Mouse (Mus musculus): ENCODE data around the gene Dhx30. TPM values are rescaled to one million over a fixed set of nuclear protein-coding genes. Genes with fewer than 3 reads are reported as not detected.
A peak's percentile ranks its signal among the peaks of the same experiment; 100 is the strongest.
"Not testable (repeated sequence)": the region's sequence is repeated elsewhere in the genome, so short reads cannot be mapped to it uniquely, and the experiment has no call there.

Gene Dhx30
- total and polyA plus RNA-seq, 3 experiments = 68.1 to 102 (median 92.7) TPM

DNA sequence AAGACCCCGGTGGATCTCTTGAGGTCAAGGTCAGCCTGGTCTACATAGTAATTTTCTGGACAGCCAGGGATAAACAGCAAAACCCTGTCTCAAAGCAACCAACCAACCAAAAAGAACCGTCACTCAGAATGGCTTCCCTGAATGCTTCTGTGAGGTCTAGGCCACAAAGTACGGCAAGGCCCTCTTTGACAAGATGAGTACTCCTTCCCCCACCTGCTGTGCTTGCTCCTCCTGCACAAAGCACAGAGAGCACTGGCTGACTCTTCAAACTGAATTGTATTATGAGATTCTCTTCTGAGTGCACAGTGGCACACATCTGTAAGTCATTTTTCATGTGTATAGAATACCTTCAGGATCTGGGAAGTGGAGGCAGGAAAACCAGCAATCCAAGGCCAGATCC, 19.8 kb downstream of the Dhx30 start:
- DNase-seq = no peak

DNA sequence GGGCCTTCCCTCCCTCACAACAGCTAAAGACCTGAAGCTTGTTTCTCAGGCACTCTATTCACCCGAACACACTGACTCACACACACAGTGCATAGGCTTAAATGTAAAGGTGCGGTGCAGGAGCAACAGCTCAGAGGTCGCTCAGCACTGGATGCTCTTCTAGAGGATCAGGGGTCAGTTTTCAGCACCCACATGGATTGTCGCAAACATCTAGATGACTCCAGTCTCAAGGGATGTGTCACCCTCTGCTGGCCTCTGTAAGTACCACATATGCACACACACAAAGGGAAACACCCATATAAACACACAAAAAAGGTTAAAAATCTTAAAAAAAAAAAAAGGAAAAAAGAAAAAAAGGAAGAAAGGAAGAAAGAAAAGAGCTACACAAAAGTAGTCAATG, 22.9 kb downstream of the Dhx30 start:
- DNase-seq = no peak

DNA sequence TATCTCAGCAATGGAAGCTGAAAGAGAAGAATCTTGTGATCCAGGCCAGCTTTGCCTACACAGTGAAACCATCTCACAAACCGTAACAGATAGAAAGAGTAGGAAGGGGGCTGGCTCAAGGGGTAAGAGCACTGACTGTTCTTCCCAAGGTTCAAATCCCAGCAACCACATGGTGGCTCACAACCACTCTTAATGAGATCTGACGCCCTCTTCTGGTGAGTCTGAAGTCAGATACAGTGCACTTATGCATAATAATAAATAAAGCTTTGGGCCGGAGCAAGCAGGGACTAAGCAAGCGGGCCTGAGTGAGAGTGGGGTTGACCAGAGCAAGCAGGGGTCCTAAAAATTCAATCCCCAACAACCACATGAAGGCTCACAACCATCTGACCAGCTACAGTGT, 24.3 kb downstream of the Dhx30 start:
- no peak for DNase-seq

DNA sequence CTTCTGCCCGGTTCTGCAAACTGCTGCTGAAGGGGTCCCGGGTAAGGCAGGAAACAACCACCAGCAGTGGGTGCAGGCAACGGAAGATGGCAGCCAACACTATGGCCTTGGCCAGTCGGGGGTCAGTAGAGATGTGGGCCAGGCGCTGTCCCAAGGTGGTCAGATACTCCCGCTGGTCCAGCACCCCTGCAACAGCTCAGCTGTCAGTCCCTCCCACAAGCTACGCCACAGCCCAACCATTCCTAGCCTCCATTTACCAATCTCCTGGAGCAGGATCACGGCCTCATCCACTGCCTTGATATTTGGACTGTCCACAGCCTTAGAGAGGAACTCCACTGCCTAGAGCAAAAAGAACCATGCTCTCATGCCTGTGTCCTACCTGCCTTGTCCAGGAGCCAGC, 31.9 kb downstream of the Dhx30 start:
- DNase-seq = no peak

DNA sequence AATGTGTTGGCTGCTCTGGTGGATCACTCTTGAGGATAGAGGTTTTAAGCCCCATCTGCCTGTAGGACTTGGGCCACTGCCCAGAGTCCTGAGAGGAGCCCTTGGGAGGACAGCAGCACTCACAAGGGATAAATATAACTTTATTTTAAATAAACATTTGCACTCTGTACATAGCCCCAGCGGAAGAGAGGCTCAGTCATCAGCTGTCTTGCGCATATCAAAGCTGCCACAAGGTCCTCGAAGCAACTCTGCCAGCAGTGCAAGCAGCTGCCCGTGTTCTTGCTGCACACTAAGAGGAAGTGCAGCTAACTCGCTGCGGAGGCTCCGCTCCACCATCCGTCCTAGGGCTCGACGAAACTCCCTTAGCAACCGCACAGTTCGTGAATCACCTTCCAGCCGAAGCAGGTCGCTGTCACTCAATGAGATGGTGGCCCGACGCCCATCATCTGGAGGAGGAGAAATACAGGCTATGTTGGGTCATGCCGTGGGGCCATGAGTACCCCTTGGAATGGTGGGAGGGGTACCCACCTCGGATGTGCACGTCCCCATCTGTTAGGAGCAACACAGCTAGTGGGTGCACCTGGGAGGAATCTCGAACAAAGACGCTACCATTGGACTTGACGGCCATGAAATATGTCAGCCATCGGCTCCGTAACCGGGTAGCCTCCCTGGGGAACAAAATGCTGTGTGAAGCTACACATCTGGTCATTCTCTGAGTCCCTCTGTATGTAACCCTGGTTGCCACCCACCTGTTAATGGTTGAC, 33.2 kb downstream of the Dhx30 start:
- DNase-seq = no peak

DNA sequence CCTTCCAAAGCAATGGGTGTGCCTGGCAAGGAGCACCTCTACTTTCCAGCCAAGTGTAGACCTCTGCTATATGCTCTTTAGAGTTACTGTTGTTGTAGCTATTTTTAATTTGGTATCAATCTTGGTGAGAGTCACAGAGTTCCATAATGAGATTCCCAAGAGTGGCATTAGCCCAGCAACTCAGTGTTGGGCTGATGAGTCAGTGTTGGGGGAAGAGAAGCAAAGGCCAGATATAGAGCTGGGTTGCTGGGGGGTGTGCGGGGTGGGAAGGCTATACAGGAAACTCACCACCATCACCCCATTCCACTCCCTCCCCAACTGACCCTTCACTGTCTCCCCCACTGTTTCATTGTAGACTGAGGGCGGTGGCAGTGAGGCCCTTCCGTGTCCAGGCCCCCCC, 36.6 kb downstream of the Dhx30 start:
- DNase-seq = no peak

DNA sequence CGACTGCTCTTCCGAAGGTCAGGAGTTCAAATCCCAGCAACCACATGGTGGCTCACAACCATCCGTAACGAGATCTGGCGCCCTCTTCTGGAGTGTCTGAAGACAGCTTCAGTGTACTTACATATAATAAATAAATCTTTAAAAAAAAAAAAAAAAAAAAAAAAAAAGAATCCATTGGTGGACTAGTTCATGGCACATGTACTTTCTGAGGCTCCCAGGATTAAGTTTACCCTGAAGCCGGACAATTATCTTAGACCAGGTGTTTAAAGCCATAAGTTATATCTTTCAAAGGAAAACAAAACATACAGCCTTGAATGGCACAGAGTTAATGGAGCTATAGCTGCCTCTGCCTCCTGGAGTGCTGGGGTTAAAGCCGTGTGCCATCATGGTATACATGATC, 41.2 kb downstream of the Dhx30 start:
- DNase-seq = not testable (repeated sequence)

DNA sequence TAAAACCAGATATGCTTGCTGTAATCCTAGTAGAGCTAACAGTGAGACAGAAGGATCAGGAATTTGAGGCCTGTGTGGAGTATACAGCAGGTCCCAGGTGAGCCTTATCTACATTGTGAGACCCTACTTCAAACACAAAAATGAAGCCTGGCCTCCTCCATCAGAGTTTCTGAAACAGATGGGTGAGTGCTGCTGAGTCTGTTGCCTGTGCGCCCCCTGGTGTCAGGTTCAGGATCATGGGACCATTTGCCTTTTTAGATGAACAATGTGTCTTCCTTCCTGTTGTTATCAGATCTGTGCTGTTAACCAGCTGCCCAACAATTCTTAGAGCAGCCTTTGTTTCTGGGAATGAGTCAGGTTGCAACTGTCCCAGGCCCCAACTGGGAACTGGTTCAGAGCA, 45.8 kb downstream of the Dhx30 start:
- peak; percentile 76 for DNase-seq

DNA sequence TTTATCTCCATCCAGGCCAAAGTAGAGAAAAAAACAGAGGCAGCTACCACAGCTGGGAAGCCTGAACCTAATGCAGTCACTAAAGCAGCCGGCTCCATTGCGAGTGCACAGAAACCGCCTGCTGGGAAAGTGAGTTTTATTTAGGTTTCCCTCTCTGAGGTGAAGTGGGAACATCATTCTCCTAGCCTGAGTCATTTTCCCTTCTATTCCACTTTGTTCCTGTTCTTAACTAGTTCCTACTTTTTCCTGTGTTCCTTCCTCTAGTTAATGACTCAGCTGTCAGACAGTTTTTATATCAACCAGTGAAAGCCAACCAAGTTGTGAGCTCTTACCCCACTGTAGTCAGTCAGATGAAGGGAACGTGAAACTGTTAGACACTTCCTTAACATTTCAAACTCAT, 46.6 kb downstream of the Dhx30 start:
- DNase-seq = no peak

DNA sequence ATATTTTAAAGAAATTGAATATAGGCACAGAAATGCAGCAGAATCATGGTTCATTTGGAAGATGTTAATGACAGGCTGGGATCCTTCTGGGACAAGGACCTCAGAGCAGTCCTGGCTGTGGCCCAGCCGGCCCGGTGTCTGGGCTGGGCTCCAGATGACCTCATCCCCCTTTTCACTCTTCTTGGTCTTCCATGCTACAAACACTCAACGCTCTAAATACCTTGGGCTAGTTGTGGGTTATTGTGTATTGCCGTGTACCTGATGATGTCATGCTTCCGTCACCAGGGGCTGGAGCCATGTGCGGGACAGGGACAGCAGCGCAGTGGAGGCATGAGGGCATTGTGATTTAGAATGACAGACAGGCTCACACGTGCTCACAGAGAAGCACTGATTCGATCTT, 47.3 kb downstream of the Dhx30 start:
- peak; percentile 92 for DNase-seq

DNA sequence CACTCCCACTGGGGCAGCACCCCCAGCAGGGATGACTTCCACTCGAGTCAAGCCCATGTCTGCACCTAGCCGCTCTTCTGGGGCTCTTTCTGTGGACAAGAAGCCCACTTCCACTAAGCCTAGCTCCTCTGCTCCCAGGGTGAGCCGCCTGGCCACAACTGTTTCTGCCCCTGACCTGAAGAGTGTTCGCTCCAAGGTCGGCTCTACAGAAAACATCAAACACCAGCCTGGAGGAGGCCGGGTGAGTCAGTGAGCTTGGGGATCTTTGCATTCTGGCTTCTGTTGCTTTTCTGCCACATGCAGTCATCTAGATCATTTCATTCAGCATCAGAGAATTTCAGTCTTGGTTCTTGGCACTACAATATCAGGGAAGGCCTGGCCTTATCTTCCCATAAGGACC, 48.9 kb downstream of the Dhx30 start:
- peak; percentile 83 for DNase-seq

DNA sequence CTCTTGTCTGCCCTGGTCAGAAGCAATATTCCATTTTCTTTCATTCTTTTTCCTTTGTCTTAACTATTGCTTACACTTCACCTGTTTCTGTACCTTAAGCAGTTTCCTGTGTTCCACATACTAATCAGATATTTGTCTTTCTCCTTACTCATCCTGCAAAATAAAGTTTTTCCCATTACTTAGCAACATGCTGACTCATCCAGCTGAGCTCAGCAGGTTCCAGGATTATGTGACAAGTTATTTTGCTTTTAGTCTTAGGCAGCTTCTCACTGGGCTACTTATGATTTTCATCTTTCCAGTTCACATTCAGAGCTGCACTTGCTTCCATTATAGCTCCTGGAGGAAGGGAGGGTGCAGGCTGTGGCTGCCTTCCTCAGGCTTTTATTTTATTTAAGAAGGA, 53.0 kb downstream of the Dhx30 start:
- DNase-seq = peak; percentile 43

DNA sequence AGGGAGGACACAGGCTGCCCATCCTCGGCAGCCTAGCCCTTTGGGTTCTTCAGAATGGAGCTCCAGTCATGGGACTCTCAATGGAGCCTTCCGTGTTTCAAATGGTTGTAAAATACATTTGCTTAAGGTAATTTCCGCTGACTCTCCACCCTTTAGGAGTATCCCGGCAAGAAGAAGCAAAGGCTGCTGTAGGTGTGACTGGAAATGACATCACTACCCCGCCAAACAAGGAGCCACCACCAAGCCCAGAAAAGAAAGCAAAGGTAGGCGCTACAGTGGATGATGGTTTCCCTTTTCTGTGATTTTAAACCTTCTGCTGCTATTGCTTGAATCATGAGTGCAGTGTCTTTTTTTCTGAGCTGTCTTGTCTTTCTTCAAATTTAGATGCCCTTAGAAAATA, 54.8 kb downstream of the Dhx30 start:
- DNase-seq = no peak

DNA sequence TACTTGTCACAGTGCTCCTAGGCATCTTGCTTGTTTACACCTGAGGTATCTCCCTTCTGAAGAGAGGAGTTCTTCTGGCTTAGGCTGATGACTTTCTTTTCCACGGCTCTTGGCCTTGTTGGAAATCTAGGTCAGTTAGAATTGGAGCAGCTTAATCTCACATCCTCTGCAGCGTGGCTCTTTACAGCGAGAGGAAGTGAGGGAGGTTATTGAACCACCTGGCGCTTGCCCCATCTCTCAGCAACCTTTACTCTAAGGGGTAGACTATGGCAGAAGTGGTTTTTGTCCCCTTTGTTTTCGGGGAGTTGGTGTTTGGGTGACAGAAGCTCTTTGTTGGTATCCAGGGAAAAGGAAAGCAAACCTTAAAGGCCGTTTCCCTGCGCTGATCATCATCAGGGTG, 55.2 kb downstream of the Dhx30 start:
- no peak for DNase-seq

DNA sequence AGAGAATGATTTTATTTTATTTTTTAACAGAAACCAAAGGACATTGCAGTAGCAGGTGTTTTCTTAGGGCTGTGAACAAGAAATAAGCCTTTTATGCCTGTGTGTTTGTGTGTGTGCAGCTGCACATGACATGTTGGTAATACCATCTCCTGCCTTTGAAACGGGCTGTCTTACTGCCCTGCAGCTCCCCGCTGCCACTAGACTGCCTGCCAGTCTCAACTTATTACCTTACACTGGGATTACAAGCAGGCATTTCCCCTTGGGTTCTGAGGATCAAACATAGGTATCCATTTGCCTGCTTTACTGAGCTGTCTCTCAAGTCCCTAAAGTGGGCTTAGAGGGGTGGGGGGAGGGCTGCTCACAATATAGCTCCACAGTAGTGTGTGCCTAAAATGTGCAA, 56.9 kb downstream of the Dhx30 start:
- DNase-seq = no peak

DNA sequence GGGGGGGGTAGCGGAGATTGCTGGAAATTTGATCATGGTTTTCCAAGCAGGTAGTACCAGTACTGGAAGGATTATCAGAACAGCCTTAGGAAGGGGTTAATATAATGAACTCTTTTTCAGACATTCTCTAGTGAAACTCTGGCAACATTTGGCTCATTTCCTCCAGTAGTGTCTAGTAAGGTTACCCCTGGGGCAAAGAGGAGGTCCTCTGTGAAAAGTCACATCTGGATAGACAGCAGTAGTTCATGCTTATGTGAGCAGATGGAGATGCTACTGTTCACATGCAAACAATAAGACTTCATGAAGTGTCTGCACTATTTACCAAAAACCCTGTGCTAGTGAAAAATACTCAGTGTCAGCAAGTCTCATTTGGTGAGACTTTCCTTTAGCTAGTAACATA, 60.4 kb downstream of the Dhx30 start:
- DNase-seq = no peak

DNA sequence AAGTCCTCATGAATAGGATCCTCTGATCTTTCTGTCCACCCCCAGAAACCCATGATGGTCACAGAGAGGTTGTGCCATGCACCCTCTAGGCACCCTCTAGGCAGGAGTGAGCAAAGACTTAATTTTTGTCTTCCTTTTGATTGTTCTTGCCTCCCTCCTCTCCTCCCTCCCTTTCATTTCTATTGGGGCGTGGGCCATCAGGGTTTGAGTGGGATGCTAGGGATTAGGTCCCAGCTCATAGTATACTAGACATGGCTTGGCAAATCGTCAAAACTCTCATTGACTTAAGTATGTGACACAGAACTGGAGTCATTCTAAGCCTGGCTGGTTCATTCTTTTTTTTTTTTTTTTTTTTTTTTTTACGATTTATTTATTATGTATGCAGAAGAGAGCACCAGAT, 62.8 kb downstream of the Dhx30 start:
- no peak for DNase-seq

DNA sequence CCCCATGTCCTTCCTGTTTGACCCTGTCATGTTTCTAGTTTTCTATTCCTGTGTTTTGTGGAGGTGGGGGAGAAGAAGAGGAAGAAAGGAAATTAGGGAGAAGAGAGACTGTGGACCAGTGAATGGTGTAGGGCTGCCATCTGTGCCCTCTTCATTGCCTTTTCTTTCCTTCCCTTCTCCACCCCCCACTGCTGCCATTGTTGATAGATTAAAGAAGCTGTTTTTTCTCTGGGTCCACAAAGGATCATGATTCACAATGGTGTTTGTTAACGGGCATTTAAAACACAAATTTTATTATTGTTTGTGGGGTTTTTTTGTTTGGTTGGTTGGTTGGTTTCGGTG, 63.6 kb downstream of the Dhx30 start:
- DNase-seq = no peak

DNA sequence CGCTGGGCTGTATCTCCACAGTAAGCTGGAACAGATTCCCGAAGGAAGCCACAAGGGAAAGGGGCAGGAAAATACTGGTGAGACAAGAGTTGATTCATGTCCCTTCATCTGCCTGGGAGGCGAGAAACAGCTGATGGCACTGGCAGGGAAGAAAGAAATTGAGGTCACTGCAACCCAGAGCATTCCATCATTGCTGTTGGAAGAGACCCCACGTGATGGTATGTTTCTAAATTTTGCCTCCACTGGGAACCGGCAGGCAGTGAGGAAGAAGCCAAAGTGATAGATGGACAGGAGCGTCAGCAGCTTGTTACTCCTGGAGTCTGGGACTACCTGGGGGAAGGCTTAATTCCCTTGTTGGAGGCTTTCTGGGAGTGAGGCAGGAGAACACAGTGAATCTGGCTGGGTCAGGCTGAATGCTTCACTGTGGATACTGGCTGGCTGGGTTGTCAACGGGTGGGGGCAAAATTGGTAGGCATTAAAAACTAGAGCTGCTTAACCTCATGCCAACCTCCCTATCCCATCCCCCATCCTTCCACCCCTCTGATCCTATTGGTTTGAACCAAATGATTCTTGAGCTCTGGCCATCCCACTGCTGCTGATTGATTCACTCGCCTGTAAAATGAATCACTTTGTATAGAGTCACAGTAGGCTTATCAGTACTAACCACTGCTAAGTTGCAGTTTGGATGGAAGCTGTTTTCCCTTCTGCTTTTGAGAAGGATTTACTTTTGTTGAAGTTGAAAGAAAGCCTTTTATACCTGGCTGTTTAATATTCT, 64.1 kb downstream of the Dhx30 start:
- DNase-seq = peak; percentile 30

DNA sequence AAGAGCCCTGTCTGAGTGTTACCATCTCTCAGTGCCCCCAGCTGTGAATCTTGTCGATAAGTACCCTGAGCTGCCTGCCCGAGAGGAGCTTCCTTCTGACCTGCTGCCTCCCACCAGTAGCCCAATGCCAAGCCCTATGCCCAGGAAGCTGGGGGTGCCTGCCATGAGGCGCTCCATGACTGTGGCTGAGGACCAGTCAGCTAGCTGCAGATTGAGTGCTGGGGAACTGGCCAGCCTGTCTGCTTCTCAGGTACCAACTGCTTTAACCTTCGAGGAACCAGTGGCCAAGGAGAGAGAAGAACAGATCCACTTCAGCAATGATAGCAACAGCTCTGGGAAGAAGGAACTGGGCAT, 64.7 kb downstream of the Dhx30 start:
- DNase-seq = no peak

DNA sequence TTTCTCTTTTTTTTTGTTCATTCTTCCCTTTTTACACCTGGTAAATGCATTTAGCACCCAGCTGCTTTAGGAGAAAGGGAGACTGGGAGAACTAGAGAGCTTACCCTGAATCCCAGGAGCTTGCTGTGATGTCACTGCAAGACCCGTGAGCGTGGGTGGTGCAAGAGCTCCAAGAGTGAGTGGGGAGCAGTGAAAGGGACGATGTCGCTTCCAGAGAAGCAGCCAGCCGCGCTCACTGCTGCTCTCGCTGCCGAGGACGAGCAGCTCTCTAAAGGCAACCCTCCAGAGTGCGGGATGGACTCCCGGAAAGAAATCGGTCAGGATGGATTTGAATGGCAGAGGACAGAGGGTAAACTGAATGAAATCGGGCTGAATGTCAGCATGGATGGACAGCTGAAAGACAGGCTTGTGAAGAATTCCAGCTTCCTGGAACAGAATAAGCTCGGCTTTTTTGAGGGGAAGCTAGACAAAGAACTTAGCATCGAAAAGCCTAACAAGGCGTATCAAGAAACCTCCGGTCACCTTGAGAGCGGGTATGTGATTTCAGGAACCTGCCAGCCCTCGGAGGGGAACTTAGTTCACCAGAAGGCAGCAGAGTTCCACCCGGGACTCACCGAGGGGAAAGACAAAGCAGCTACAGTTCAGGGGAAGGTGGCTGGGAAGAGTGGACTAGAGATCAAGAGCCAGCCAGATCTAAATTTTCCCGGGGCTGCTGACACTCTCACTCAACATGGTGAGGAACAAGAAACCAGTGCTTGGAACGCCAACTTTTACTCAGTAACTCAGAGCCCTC, 65.6 kb downstream of the Dhx30 start:
- no peak for DNase-seq

DNA sequence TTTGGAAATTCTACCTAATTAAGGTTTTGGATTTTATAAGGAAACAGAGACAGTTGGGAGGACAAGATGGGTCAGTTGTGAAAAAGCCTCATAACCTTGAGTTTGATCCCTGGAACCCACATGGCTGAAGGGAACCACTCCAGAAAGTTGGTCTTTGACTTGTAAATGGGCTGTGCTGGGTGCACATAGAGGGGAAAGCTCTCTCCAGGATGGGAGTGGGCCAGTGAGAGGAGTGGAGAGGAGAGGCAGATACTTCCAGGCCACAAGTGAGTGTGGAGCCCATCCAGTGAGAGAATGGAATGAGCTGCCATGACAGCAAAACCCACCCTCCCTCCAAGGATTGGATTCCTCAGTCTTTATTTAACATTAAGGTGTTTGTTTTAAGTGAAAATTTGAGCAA, 66.4 kb downstream of the Dhx30 start:
- no peak for DNase-seq

DNA sequence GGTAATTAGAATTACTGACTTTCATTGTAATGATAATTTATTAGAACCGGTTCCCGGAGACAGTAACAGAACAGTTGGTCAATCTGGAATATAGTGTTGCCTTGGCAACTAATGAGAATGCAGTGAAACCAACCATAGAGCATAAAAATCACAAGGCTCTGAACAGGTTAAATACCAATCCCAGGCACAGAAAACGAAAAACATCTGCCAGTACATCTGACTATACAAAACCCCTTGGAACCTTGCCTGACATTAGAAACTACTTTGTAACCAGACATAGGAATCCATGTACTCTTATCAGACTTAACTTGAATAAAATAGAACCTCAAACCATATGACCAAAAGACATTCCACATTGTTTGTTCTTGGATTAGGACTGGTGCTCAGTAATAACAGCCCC, 69.8 kb downstream of the Dhx30 start:
- no peak for DNase-seq

Measured in adrenal gland, adult 2 months (tissue).